Mouse (Mus musculus): ENCODE measurements around the gene Lrrc7. TPM values are rescaled to one million over a fixed set of nuclear protein-coding genes. Genes with fewer than 3 reads are reported as not detected.

Lrrc7 gene
- total and polyA plus RNA-seq, 2 experiments from 2014 or later, result 7.3 to 29.8 TPM

GRCm38 (mm10) chr3:158387413-158388075 is 174.5 kb downstream of the Lrrc7 start:
- no peak for TF ChIP-seq CTCF (IDR thresholded peaks at IDR 0.05)
- H3K36me3 ChIP-seq (ENCODE audit: insufficient read depth, low read length), result no peaks in the 10 kb centered on the region
- DNase-seq (ENCODE audit: low spot score) (no peak), ATAC-seq (ENCODE audit: low FRiP score) (no peak)
- no peak overlapping the region for H3K4me2 ChIP-seq (ENCODE audit: low read depth, low read length, poor library complexity, severe bottlenecking)
- H3K4me3 ChIP-seq (ENCODE audit: low read depth, low read length), result no peak overlapping the region
- no peaks in the 10 kb centered on the region for H3K9me3 ChIP-seq (ENCODE audit: low read length)
- no peak overlapping the region for H3K9ac ChIP-seq (replicated peaks; ENCODE audit: low read length, poor library complexity, severe bottlenecking)
- no peaks in the 10 kb centered on the region for H3K4me1 ChIP-seq (ENCODE audit: insufficient read depth, low read length)
- H3K27ac ChIP-seq (ENCODE audit: low read depth, low read length), result no peak overlapping the region
- no peaks in the 10 kb centered on the region for H3K27me3 ChIP-seq (ENCODE audit: insufficient read depth, low read length)
- 38% methylated on average over 2 of the region's 2 CpGs for WGBS

- 56% methylated on average over 1 of the region's 1 CpGs for WGBS
- Histone ChIP-seq H3K27ac (ENCODE audit: low read depth, low read length) (no peak overlapping the region), H3K4me1 (ENCODE audit: insufficient read depth, low read length) (no peaks in the 10 kb centered on the region), H3K4me3 (ENCODE audit: low read depth, low read length) (no peak overlapping the region), H3K27me3 (ENCODE audit: insufficient read depth, low read length) (no peaks in the 10 kb centered on the region), H3K9ac (replicated peaks; ENCODE audit: low read length, poor library complexity, severe bottlenecking) (no peak overlapping the region), H3K4me2 (ENCODE audit: low read depth, low read length, poor library complexity, severe bottlenecking) (no peak overlapping the region), H3K9me3 (ENCODE audit: low read length) (no peaks in the 10 kb centered on the region), H3K36me3 (ENCODE audit: insufficient read depth, low read length) (no peaks in the 10 kb centered on the region)
- DNase-seq (ENCODE audit: low spot score) (no peak), ATAC-seq (ENCODE audit: low FRiP score) (no peak)
- TF ChIP-seq CTCF (IDR thresholded peaks at IDR 0.05), result no peak
These were observed 175.2 kb downstream of the Lrrc7 start for GRCm38 (mm10) chr3:158386848-158387247.

- no peak overlapping the region for H3K9ac ChIP-seq (replicated peaks; ENCODE audit: low read length, poor library complexity, severe bottlenecking)
- no peak overlapping the region for H3K27ac ChIP-seq (ENCODE audit: low read depth, low read length)
- no peaks in the 10 kb centered on the region for H3K9me3 ChIP-seq (ENCODE audit: low read length)
- ATAC-seq (ENCODE audit: low FRiP score), result no peak
- no peaks in the 10 kb centered on the region for H3K4me1 ChIP-seq (ENCODE audit: insufficient read depth, low read length)
- no peak overlapping the region for H3K4me2 ChIP-seq (ENCODE audit: low read depth, low read length, poor library complexity, severe bottlenecking)
- DNase-seq (ENCODE audit: low spot score), result peak; percentile 28
- peak; percentile 52 for TF ChIP-seq CTCF (IDR thresholded peaks at IDR 0.05)
- no peaks in the 10 kb centered on the region for H3K36me3 ChIP-seq (ENCODE audit: insufficient read depth, low read length)
- WGBS, result 4% methylated on average over 1 of the region's 1 CpGs
- H3K4me3 ChIP-seq (ENCODE audit: low read depth, low read length), result no peak overlapping the region
- H3K27me3 ChIP-seq (ENCODE audit: insufficient read depth, low read length), result no peaks in the 10 kb centered on the region
These were observed 186.1 kb downstream of the Lrrc7 start for GRCm38 (mm10) chr3:158375885-158376284.

GRCm38 (mm10) chr3:158369169-158369568 is 192.9 kb downstream of the Lrrc7 start:
- Histone ChIP-seq H3K9ac (replicated peaks; ENCODE audit: low read length, poor library complexity, severe bottlenecking) (no peak overlapping the region), H3K27ac (ENCODE audit: low read depth, low read length) (no peak overlapping the region), H3K4me3 (ENCODE audit: low read depth, low read length) (no peak overlapping the region), H3K36me3 (ENCODE audit: insufficient read depth, low read length) (no peaks in the 10 kb centered on the region), H3K4me2 (ENCODE audit: low read depth, low read length, poor library complexity, severe bottlenecking) (no peak overlapping the region), H3K4me1 (ENCODE audit: insufficient read depth, low read length) (no peaks in the 10 kb centered on the region), H3K9me3 (ENCODE audit: low read length) (no peaks in the 10 kb centered on the region), H3K27me3 (ENCODE audit: insufficient read depth, low read length) (no peaks in the 10 kb centered on the region)
- DNase-seq (ENCODE audit: low spot score) (no peak), ATAC-seq (ENCODE audit: low FRiP score) (no peak)
- 85% methylated on average over 3 of the region's 3 CpGs for WGBS
- no peak for TF ChIP-seq CTCF (IDR thresholded peaks at IDR 0.05)

GRCm38 (mm10) chr3:158365801-158366200 is 196.2 kb downstream of the Lrrc7 start:
- Histone ChIP-seq H3K4me2 (ENCODE audit: low read depth, low read length, poor library complexity, severe bottlenecking) (no peak overlapping the region), H3K4me3 (ENCODE audit: low read depth, low read length) (no peak overlapping the region), H3K9ac (replicated peaks; ENCODE audit: low read length, poor library complexity, severe bottlenecking) (no peak overlapping the region), H3K27me3 (ENCODE audit: insufficient read depth, low read length) (no peaks in the 10 kb centered on the region), H3K27ac (ENCODE audit: low read depth, low read length) (no peak overlapping the region), H3K9me3 (ENCODE audit: low read length) (no peaks in the 10 kb centered on the region), H3K36me3 (ENCODE audit: insufficient read depth, low read length) (no peaks in the 10 kb centered on the region), H3K4me1 (ENCODE audit: insufficient read depth, low read length) (no peaks in the 10 kb centered on the region)
- DNase-seq (ENCODE audit: low spot score) (no peak), ATAC-seq (ENCODE audit: low FRiP score) (no peak)
- 84% methylated on average over 3 of the region's 3 CpGs for WGBS
- TF ChIP-seq CTCF (IDR thresholded peaks at IDR 0.05), result no peak

- Histone ChIP-seq H3K27me3 (ENCODE audit: insufficient read depth, low read length) (no peaks in the 10 kb centered on the region), H3K4me1 (ENCODE audit: insufficient read depth, low read length) (no peaks in the 10 kb centered on the region), H3K9me3 (ENCODE audit: low read length) (no peaks in the 10 kb centered on the region), H3K4me2 (ENCODE audit: low read depth, low read length, poor library complexity, severe bottlenecking) (no peak overlapping the region), H3K27ac (ENCODE audit: low read depth, low read length) (no peak overlapping the region), H3K9ac (replicated peaks; ENCODE audit: low read length, poor library complexity, severe bottlenecking) (no peak overlapping the region), H3K36me3 (ENCODE audit: insufficient read depth, low read length) (no peaks in the 10 kb centered on the region), H3K4me3 (ENCODE audit: low read depth, low read length) (no peak overlapping the region)
- ATAC-seq (ENCODE audit: low FRiP score), result no peak
- TF ChIP-seq CTCF (IDR thresholded peaks at IDR 0.05), result no peak
- DNase-seq (ENCODE audit: low spot score), result peak; percentile 10
- WGBS, result 90% methylated on average over 2 of the region's 2 CpGs
These were observed 199.9 kb downstream of the Lrrc7 start for GRCm38 (mm10) chr3:158362091-158362490.

All from midbrain, postnatal 0 days (tissue).